Mouse (Mus musculus): Measurements from ENCODE around the gene Acp5. TPM values are rescaled to one million over a fixed set of nuclear protein-coding genes. Genes with fewer than 3 reads are reported as not detected.

Gene Acp5
- polyA plus RNA-seq, 1 experiment from 2014 or later = 17.8 TPM

GRCm38 (mm10) chr9:22119543-22119942 lies 16.0 kb downstream of the Acp5 start:
- H3K27ac ChIP-seq (ENCODE audit: low read depth, low read length) = no peak overlapping the region
- H3K36me3 ChIP-seq (ENCODE audit: control insufficient read depth, insufficient read depth, low read length) = no peaks in the 10 kb centered on the region
- H3K4me3 ChIP-seq (ENCODE audit: low read depth, low read length) = no peak overlapping the region
- H3K9ac ChIP-seq (ENCODE audit: low read length) = no peak overlapping the region
- no peak for ATAC-seq (replicated peaks; ENCODE audit: low FRiP score)
- peaks cover 5% of the 10 kb centered on the region for H3K4me1 ChIP-seq (replicated peaks; ENCODE audit: control insufficient read depth, insufficient read depth, low read length)
- no peaks in the 10 kb centered on the region for H3K27me3 ChIP-seq (ENCODE audit: control insufficient read depth, insufficient read depth, low read length)
- no peak for DNase-seq (ENCODE audit: low spot score)
- H3K4me2 ChIP-seq (ENCODE audit: low read depth, low read length, severe bottlenecking) = no peak overlapping the region
- WGBS = 86% methylated on average over 4 of the region's 4 CpGs
- no peaks in the 10 kb centered on the region for H3K9me3 ChIP-seq (ENCODE audit: control insufficient read depth, low read length)

GRCm38 (mm10) chr9:22117754-22118456 lies 17.6 kb downstream of the Acp5 start:
- ATAC-seq (replicated peaks; ENCODE audit: low FRiP score) (no peak), DNase-seq (ENCODE audit: low spot score) (peak; percentile 67)
- Histone ChIP-seq H3K4me1 (replicated peaks; ENCODE audit: control insufficient read depth, insufficient read depth, low read length) (peaks cover 5% of the 10 kb centered on the region), H3K4me3 (ENCODE audit: low read depth, low read length) (peak overlapping the region; percentile 92), H3K4me2 (ENCODE audit: low read depth, low read length, severe bottlenecking) (peak overlapping the region; percentile 85), H3K9me3 (ENCODE audit: control insufficient read depth, low read length) (no peaks in the 10 kb centered on the region), H3K27me3 (ENCODE audit: control insufficient read depth, insufficient read depth, low read length) (no peaks in the 10 kb centered on the region), H3K27ac (ENCODE audit: low read depth, low read length) (no peak overlapping the region), H3K9ac (ENCODE audit: low read length) (no peak overlapping the region; the same call in 1 of the 2 replicates), H3K36me3 (ENCODE audit: control insufficient read depth, insufficient read depth, low read length) (no peaks in the 10 kb centered on the region; the same call in 1 of the 2 replicates)
- WGBS = 41% methylated on average over 10 of the region's 10 CpGs

GRCm38 (mm10) chr9:22116740-22117426 lies 18.6 kb downstream of the Acp5 start, which contains the start of gene Elof1:
Gene Elof1, minus strand, starts transcription at chr9:22117172.
- Histone ChIP-seq H3K4me2 (ENCODE audit: low read depth, low read length, severe bottlenecking) (peak within 1 kb of the TSS; percentile 85), H3K36me3 (ENCODE audit: control insufficient read depth, insufficient read depth, low read length) (no peaks in the 10 kb centered on the region; the same call in 1 of the 2 replicates), H3K4me3 (ENCODE audit: low read depth, low read length) (peak within 1 kb of the TSS; percentile 92), H3K27me3 (ENCODE audit: control insufficient read depth, insufficient read depth, low read length) (no peaks in the 10 kb centered on the region), H3K9ac (ENCODE audit: low read length) (peak within 1 kb of the TSS; percentile 83), H3K27ac (ENCODE audit: low read depth, low read length) (no peak within 1 kb of the TSS; the same call in 1 of the 2 replicates), H3K9me3 (ENCODE audit: control insufficient read depth, low read length) (no peaks in the 10 kb centered on the region), H3K4me1 (replicated peaks; ENCODE audit: control insufficient read depth, insufficient read depth, low read length) (peaks cover 5% of the 10 kb centered on the region)
- ATAC-seq (replicated peaks; ENCODE audit: low FRiP score) = peak; percentile 94
- peak; percentile 95 for DNase-seq (ENCODE audit: low spot score)
- WGBS = under 1% methylated on average over 52 of the region's 52 CpGs

- Histone ChIP-seq H3K9ac (ENCODE audit: low read length) (peak overlapping the region; percentile 83), H3K9me3 (ENCODE audit: control insufficient read depth, low read length) (no peaks in the 10 kb centered on the region), H3K36me3 (ENCODE audit: control insufficient read depth, insufficient read depth, low read length) (no peaks in the 10 kb centered on the region; the same call in 1 of the 2 replicates), H3K27me3 (ENCODE audit: control insufficient read depth, insufficient read depth, low read length) (no peaks in the 10 kb centered on the region), H3K4me1 (replicated peaks; ENCODE audit: control insufficient read depth, insufficient read depth, low read length) (peaks cover 5% of the 10 kb centered on the region), H3K4me2 (ENCODE audit: low read depth, low read length, severe bottlenecking) (peak overlapping the region; percentile 85), H3K4me3 (ENCODE audit: low read depth, low read length) (peak overlapping the region; percentile 92), H3K27ac (ENCODE audit: low read depth, low read length) (no peak overlapping the region)
- ATAC-seq (replicated peaks; ENCODE audit: low FRiP score) (no peak), DNase-seq (ENCODE audit: low spot score) (no peak)
- WGBS = 46% methylated on average over 15 of the region's 15 CpGs
These were observed 19.4 kb downstream of the Acp5 start for GRCm38 (mm10) chr9:22116086-22116485.

- peak overlapping the region; percentile 83; the same call in 1 of the 2 replicates for H3K9ac ChIP-seq (ENCODE audit: low read length)
- H3K4me2 ChIP-seq (ENCODE audit: low read depth, low read length, severe bottlenecking) = peak overlapping the region; percentile 85; the same call in 1 of the 2 replicates
- H3K27me3 ChIP-seq (ENCODE audit: control insufficient read depth, insufficient read depth, low read length) = no peaks in the 10 kb centered on the region
- peaks cover 5% of the 10 kb centered on the region for H3K4me1 ChIP-seq (replicated peaks; ENCODE audit: control insufficient read depth, insufficient read depth, low read length)
- no peak overlapping the region for H3K4me3 ChIP-seq (ENCODE audit: low read depth, low read length)
- no peak for ATAC-seq (replicated peaks; ENCODE audit: low FRiP score)
- no peaks in the 10 kb centered on the region; the same call in 1 of the 2 replicates for H3K36me3 ChIP-seq (ENCODE audit: control insufficient read depth, insufficient read depth, low read length)
- H3K27ac ChIP-seq (ENCODE audit: low read depth, low read length) = no peak overlapping the region
- no peaks in the 10 kb centered on the region for H3K9me3 ChIP-seq (ENCODE audit: control insufficient read depth, low read length)
- DNase-seq (ENCODE audit: low spot score) = no peak
- WGBS = 91% methylated on average over 4 of the region's 4 CpGs
These were observed 19.9 kb downstream of the Acp5 start for GRCm38 (mm10) chr9:22115635-22116034.

GRCm38 (mm10) chr9:22108194-22108593 lies 27.3 kb downstream of the Acp5 start:
- Histone ChIP-seq H3K27me3 (ENCODE audit: control insufficient read depth, insufficient read depth, low read length) (no peaks in the 10 kb centered on the region), H3K4me3 (ENCODE audit: low read depth, low read length) (no peak overlapping the region), H3K27ac (ENCODE audit: low read depth, low read length) (no peak overlapping the region), H3K4me2 (ENCODE audit: low read depth, low read length, severe bottlenecking) (no peak overlapping the region), H3K9ac (ENCODE audit: low read length) (no peak overlapping the region), H3K9me3 (ENCODE audit: control insufficient read depth, low read length) (no peaks in the 10 kb centered on the region), H3K4me1 (replicated peaks; ENCODE audit: control insufficient read depth, insufficient read depth, low read length) (no peaks in the 10 kb centered on the region), H3K36me3 (ENCODE audit: control insufficient read depth, insufficient read depth, low read length) (no peaks in the 10 kb centered on the region; the same call in 1 of the 2 replicates)
- DNase-seq (ENCODE audit: low spot score) (no peak), ATAC-seq (replicated peaks; ENCODE audit: low FRiP score) (no peak)
- 88% methylated on average over 9 of the region's 9 CpGs for WGBS

GRCm38 (mm10) chr9:22099922-22100321 lies 35.6 kb downstream of the Acp5 start:
- Histone ChIP-seq H3K36me3 (ENCODE audit: control insufficient read depth, insufficient read depth, low read length) (no peaks in the 10 kb centered on the region), H3K4me3 (ENCODE audit: low read depth, low read length) (no peak overlapping the region), H3K27ac (ENCODE audit: low read depth, low read length) (no peak overlapping the region), H3K27me3 (ENCODE audit: control insufficient read depth, insufficient read depth, low read length) (peaks cover 18% of the 10 kb centered on the region), H3K9me3 (ENCODE audit: control insufficient read depth, low read length) (no peaks in the 10 kb centered on the region), H3K4me1 (replicated peaks; ENCODE audit: control insufficient read depth, insufficient read depth, low read length) (0 out of 2 replicates have a peak, but pooled peaks cover 2% of the 10 kb centered on the region), H3K4me2 (ENCODE audit: low read depth, low read length, severe bottlenecking) (no peak overlapping the region), H3K9ac (ENCODE audit: low read length) (no peak overlapping the region)
- ATAC-seq (replicated peaks; ENCODE audit: low FRiP score) (no peak), DNase-seq (ENCODE audit: low spot score) (no peak)
- WGBS = 4% methylated on average over 18 of the region's 18 CpGs

- 8% methylated on average over 14 of the region's 14 CpGs for WGBS
- Histone ChIP-seq H3K27ac (ENCODE audit: low read depth, low read length) (no peak within 1 kb of the TSS), H3K36me3 (ENCODE audit: control insufficient read depth, insufficient read depth, low read length) (no peaks in the 10 kb centered on the region), H3K9ac (ENCODE audit: low read length) (no peak within 1 kb of the TSS), H3K4me3 (ENCODE audit: low read depth, low read length) (no peak within 1 kb of the TSS), H3K27me3 (ENCODE audit: control insufficient read depth, insufficient read depth, low read length) (peaks cover 18% of the 10 kb centered on the region), H3K9me3 (ENCODE audit: control insufficient read depth, low read length) (no peaks in the 10 kb centered on the region), H3K4me2 (ENCODE audit: low read depth, low read length, severe bottlenecking) (no peak within 1 kb of the TSS), H3K4me1 (replicated peaks; ENCODE audit: control insufficient read depth, insufficient read depth, low read length) (0 out of 2 replicates have a peak, but pooled peaks cover 2% of the 10 kb centered on the region)
- ATAC-seq (replicated peaks; ENCODE audit: low FRiP score) (no peak), DNase-seq (ENCODE audit: low spot score) (no peak)
These were observed 36.4 kb downstream of the Acp5 start, which contains the start of gene Cnn1 for GRCm38 (mm10) chr9:22098993-22099696. Gene Cnn1, plus strand, starts transcription at chr9:22099216.
